In genomic region chr19:46766125-46766524, GRCm38 (mm10) we compare ENCODE assay signal across 14 mouse cellular contexts. TPM values are rescaled to one million over a fixed set of nuclear protein-coding genes. Genes with fewer than 3 reads are reported as not detected.
DNase-seq lines count a peak whose midpoint lies in the region; ATAC-seq and TF ChIP-seq lines count a peak whose summit lies in the region.
"Had no signal": no experiment of that assay in that cellular context is flagged by ENCODE, and none has a peak within 500 bp of the region (broad histone marks: within the 10 kb centered on the region; RNA-seq: fewer than 3 reads in every experiment).

No protein-coding gene starts in this region.

- H3K4me3 ChIP-seq in forebrain, postnatal 0 days (ENCODE audit: low read depth, low read length), result no peak overlapping the region
- H3K4me3 ChIP-seq in forebrain, embryonic 15.5 days, result no peak overlapping the region
- peak overlapping the region; percentile 1 for H3K4me3 ChIP-seq in liver, embryonic 15.5 days (replicated peaks)
- H3K4me3 ChIP-seq: embryonic facial prominence, embryonic 12.5 days; limb, embryonic 10.5 days had no signal

- H3K27me3 ChIP-seq in forebrain, postnatal 0 days (ENCODE audit: insufficient read depth, low read length), result 0 out of 2 replicates have a peak, but pooled peaks cover 4% of the 10 kb centered on the region
- H3K27me3 ChIP-seq in forebrain, embryonic 15.5 days, result peaks cover 7% of the 10 kb centered on the region; the same call in 1 of the 2 replicates
- H3K27me3 ChIP-seq in liver, embryonic 15.5 days, result peaks cover 23% of the 10 kb centered on the region
- H3K27me3 ChIP-seq: Patski had no signal

- no peak for TF ChIP-seq CTCF in forebrain, postnatal 0 days (IDR thresholded peaks at IDR 0.05; ENCODE audit: low read depth)

- H3K4me1 ChIP-seq in forebrain, postnatal 0 days (ENCODE audit: insufficient read depth), result peaks cover 18% of the 10 kb centered on the region
- H3K4me1 ChIP-seq in forebrain, embryonic 15.5 days, result peaks cover 37% of the 10 kb centered on the region
- peaks cover 63% of the 10 kb centered on the region for H3K4me1 ChIP-seq in liver, embryonic 15.5 days (replicated peaks)

- no peak for ATAC-seq in forebrain, postnatal 0 days
- no peak for ATAC-seq in forebrain, embryonic 15.5 days (replicated peaks)
- no peak for ATAC-seq in liver, embryonic 15.5 days (ENCODE audit: insufficient read depth)
- ATAC-seq in frontal cortex, adult (ENCODE audit: low TSS enrichment), result no peak
- ATAC-seq: Patski had no signal

- H3K9me3 ChIP-seq in forebrain, postnatal 0 days (ENCODE audit: low read length), result no peaks in the 10 kb centered on the region
- no peaks in the 10 kb centered on the region for H3K9me3 ChIP-seq in forebrain, embryonic 15.5 days
- no peaks in the 10 kb centered on the region for H3K9me3 ChIP-seq in liver, embryonic 15.5 days (replicated peaks)
- H3K9me3 ChIP-seq: embryonic facial prominence, embryonic 12.5 days; limb, embryonic 10.5 days had no signal

- peak overlapping the region; percentile 24 for H3K4me2 ChIP-seq in forebrain, postnatal 0 days (ENCODE audit: low read depth)
- H3K4me2 ChIP-seq in forebrain, embryonic 15.5 days (replicated peaks), result no peak overlapping the region; the same call in 1 of the 2 replicates
- peak overlapping the region; percentile 29 for H3K4me2 ChIP-seq in liver, embryonic 15.5 days
- H3K4me2 ChIP-seq: embryonic facial prominence, embryonic 12.5 days had no signal

- WGBS in forebrain, postnatal 0 days, result 51% methylated on average over 5 of the region's 5 CpGs
- 57% methylated on average over 5 of the region's 5 CpGs for WGBS in forebrain, embryonic 15.5 days
- whole genome bisulfite sequencing in liver, embryonic 15.5 days (ENCODE audit: insufficient replicate concordance), result 30% methylated on average over 5 of the region's 5 CpGs

- no peak overlapping the region for H3K27ac ChIP-seq in forebrain, postnatal 0 days (ENCODE audit: low read depth, low read length)
- no peak overlapping the region for H3K27ac ChIP-seq in forebrain, embryonic 15.5 days (replicated peaks)
- no peak overlapping the region for H3K27ac ChIP-seq in liver, embryonic 15.5 days (replicated peaks)
- H3K27ac ChIP-seq: embryonic facial prominence, embryonic 12.5 days; limb, embryonic 10.5 days had no signal

- no peak overlapping the region for H3K9ac ChIP-seq in forebrain, postnatal 0 days
- no peak overlapping the region for H3K9ac ChIP-seq in forebrain, embryonic 15.5 days (replicated peaks)
- no peak overlapping the region for H3K9ac ChIP-seq in liver, embryonic 15.5 days
- H3K9ac ChIP-seq: embryonic facial prominence, embryonic 12.5 days had no signal

- no peaks in the 10 kb centered on the region for H3K36me3 ChIP-seq in forebrain, postnatal 0 days (ENCODE audit: insufficient read depth)
- no peaks in the 10 kb centered on the region for H3K36me3 ChIP-seq in forebrain, embryonic 15.5 days
- no peaks in the 10 kb centered on the region for H3K36me3 ChIP-seq in liver, embryonic 15.5 days (replicated peaks)
- H3K36me3 ChIP-seq: embryonic facial prominence, embryonic 12.5 days; limb, embryonic 10.5 days had no signal

- DNase-seq in forebrain, postnatal 0 days, result no peak
- peak; percentile 10 to 29 for DNase-seq in spleen, postnatal 36 days (ENCODE audit: low spot score in 2 of 2)
- no peak for DNase-seq in spleen, postnatal 14 days (ENCODE audit: low spot score in 2 of 2)
- DNase-seq in urinary bladder, postnatal 25 days (ENCODE audit: low spot score), result no peak
- DNase-seq in T-cell, adult 2 months (ENCODE audit: low spot score), result no peak
- DNase-seq: gastrocnemius, postnatal 14 days; kidney, postnatal 4 days; lung, postnatal 36 days had no signal

RNA-seq across cellular contexts. Expression of gene Cnnm2, which starts 4.7 kb away (rescaled TPM):
- 11.7 and 16.6 TPM in 2 replicates for total RNA-seq in forebrain, postnatal 0 days (2014; rRNA removed)
- polyA plus RNA-seq in forebrain, postnatal 0 days (2015; fragmentation: Nextera tagmentation; extraction: Ambion mirVana), result 5.2 and 6.2 TPM in 2 replicates
- polyA plus RNA-seq in forebrain, embryonic 15.5 days (2015; fragmentation: Nextera tagmentation; extraction: Ambion mirVana), result 3.7 and 4.1 TPM in 2 replicates
- polyA plus RNA-seq in liver, embryonic 15.5 days (2015; fragmentation: Nextera tagmentation; extraction: Ambion mirVana), result 1.7 and 2.0 TPM in 2 replicates

RNA-seq across cellular contexts. Expression of gene As3mt, which starts 58.9 kb away (rescaled TPM):
- 14.5 and 17.4 TPM in 2 replicates for total RNA-seq in forebrain, postnatal 0 days (2014; rRNA removed)
- 14.4 and 18.4 TPM in 2 replicates for polyA plus RNA-seq in forebrain, postnatal 0 days (2015; fragmentation: Nextera tagmentation; extraction: Ambion mirVana)
- polyA plus RNA-seq in forebrain, embryonic 15.5 days (2015; fragmentation: Nextera tagmentation; extraction: Ambion mirVana), result 14.8 and 18.6 TPM in 2 replicates
- polyA plus RNA-seq in liver, embryonic 15.5 days (2015; fragmentation: Nextera tagmentation; extraction: Ambion mirVana), result 17.1 and 19.0 TPM in 2 replicates

Comparison
In these comparisons a context has a peak if more than half of its experiments do, and no peak if none do; other contexts are left out.
1. DNase-seq: peak in spleen, postnatal 36 days (2 of 2); none in forebrain, postnatal 0 days (single experiment), spleen, postnatal 14 days (0 of 2), urinary bladder, postnatal 25 days (single experiment) and T-cell, adult 2 months (single experiment).